Mouse (Mus musculus) left cerebral cortex, adult 9 months (tissue): Measurements from ENCODE around the gene Wnt9a.

Experiments
- DNase-seq, 2 experiments: peaks; one replicate each; pipeline ENCODE4 v3.0.0; 2022; ENCODE audit warnings: low spot score in 2 of 2

The Wnt9a gene

DNA sequence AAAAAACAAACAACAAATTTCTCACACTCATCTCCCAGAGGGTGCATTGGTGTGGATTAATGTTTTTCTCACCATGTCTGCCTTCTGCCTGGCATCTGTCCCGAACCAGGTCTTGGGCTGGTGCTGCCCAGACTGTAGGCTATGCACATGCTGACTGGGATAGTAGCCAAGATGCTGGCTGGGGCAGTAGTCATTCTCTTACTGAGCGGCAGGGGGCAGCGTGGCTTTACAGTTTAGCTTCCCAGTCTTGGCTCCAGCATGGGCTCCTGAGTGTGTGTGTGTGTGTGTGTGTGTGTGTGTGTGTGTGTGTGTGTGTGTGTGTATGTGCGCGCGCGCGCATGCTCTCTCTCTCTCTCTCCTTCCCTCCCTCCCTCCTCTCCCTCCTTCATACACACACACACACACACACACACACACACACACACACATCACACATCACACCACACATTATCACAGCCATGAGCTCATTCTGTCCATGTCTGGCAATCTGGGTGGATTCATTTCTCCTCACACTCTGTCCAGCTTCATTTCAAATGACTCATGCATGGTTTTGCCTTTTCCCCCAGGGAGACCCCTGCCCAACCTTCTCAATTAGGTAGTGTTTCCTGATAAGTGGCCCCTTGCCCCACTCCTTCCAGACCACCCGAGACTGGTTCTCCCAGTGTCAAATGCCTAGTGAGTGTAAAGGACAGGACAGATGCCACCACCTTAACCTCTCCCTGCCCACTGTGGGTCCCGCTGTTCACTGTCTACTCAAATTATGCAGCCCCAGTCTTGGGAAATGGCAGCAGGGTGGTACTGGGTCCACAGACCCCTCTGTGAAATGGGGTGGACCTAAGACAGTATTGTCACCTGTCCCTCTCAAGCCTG, 3.8 kb upstream of the Wnt9a start:
- DNase-seq = peak; percentile 65 to 89

DNA sequence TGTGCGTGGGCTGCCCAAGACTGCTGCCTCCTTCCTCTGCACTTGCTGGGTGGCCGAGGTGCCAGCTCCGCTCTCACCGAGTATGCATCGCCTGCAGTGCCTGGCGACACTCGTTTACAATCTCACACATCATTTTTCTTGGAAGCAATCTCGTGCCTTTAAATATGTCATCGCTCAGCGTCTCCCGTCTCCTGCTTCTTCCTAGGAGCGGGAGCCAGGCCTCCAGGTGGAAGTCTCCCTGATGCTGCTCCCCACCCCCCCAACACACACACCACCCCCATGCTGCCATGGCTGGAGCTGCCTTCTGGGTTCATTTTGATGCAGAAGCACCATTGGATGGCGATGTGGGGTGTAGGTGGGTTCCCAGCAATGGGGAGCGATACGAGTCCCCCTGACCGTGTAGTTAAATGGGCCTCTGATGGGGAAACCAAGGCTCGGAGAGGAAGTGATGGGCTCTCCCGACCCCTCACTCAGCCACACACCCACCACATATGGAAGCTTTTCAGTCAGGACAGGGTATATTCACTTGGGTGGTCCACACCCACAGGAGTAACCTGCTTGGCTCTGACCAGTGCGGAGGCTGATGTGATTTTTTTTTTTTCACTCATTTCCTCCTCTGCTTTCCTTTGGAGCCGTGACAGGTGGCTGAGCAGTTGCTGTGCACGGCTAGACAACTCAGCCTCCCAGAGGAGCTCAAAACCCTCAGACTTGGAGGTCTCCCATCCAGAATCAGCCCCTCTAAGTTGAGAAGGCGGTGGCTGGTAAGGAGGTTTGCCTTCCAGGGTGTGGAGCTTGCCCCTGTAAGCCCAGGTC, 1.5 kb upstream of the Wnt9a start:
- DNase-seq = peak in 1 of 2 experiments; percentile 78

DNA sequence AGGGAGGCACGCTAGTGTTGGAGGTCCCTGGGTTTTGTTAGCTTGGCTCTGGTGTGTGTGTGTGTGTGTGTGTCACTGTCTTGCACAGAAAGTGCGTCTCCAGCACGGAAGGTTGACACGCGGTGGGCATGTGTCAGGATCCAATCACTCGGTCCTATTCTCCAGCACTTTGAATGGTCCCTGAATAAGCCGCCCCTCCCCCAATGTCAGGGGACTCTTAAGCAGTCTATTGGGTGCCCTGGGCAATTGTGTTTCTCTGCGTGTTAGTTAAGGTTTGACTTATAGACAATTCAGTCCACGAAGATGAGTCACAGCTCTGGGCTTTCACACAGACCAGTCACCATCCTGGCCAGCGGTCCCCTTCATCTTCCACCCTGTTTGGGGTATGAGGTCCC, 910 bp upstream of the Wnt9a start:
- DNase-seq = no peak

DNA sequence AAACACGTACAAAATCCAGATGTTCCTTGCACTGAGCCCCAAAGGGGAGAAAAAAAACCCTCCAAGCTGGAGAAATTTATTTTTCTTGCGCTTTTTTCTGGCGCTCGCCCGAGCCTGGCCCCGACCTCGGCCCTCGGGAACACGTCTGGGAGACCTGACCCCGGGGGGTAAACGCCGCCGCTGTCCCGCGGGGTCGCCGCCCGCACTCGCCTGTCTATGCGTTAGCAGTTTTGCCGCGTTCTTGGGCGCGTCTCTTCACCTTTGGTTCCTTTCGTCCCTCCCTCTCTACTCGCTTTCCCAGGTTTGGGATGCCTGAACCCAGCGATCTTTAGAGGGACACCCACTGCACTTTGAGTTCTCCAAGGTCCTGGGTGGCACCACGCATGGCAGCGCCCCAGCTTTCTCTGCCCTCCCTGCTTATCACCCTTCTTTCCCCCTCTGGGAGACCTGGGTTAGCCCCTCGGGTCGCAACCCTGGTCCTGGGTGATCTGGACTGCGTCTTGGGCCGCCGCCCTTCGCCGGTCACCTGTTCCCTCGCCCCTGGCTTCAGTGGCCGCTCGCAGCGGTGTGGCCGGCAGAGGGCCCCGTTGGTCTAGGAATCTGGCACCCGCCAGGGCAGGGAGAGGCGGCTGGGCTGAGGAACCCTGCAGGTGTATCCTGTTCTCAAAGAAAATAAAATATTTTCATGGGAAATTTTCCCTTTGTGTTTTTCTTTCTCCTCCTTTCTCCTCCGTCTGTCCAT, 865 bp downstream of the Wnt9a start:
- DNase-seq = peak in 1 of 2 experiments; percentile 77

DNA sequence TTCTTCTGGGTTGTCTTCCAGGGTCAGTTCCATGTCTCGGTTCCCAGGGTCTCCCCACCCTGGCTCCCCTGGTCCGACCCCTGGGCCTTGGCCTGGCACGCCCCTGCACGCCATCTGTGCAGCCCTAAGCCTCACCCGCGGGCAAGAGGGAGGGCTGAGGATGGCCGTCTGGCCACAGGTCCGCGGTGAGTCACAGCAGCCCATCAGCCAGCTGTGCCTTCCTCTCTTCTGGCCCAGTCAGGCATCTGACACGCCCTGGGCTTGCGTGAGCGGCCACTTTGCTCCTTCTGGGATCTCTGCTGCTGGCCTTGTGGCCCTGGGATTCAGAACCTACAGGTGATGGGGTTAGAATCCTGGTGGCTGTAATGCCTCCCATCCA, 1.4 kb downstream of the Wnt9a start:
- no peak for DNase-seq

DNA sequence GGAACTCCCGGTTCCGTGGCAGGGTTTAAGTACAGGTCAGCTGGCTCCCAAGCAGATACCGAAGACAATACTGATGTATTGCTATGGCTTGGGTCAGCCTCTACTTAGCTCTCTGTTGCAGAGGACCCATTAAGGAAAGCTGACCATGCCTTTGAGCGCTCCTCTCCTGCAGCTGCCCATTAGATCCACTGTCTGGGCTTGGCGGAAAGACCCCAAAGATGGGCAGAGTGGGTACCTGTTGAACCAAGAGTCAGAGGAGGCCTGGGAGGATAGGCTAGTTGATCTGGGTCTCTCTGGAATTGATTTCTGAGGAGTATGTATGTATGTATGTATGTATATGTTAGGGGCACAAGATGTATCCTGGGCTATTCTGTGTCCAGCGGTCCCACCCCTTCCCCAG, 1.9 kb downstream of the Wnt9a start:
- no peak for DNase-seq

DNA sequence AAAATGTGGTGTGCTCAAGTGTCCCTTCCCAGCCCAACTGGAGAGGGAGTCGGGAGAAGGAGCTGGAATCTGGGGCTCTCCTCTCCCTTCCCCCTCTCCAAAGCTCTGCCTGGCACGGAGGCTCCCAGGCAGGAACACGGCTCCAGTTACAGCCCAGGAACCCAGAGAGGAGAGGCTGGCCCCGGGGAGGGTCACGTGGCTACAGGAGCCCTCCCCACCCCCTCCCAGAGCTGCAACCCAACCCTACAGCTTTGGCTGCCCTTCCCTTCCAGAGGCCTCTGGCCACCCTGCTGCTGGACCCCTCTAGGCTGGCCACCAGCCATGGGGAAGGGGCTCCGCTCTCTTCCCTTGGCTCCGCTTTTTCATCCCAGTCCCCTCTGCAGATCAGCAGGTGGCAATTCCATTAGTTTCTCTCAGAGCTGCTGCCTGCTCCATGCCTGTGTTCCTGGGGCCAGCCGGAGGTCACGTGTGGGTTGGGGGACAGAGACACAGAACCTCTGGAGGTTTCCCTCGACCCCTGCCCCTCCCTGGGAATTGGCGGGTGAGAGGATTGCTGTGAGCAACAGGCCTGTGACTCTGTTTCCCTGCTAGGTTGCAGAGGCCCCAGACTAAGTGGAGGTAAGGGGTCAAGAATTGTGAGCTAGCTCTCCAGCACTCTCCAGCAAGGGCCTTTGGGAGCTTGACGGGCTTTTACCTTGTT, 2.5 kb downstream of the Wnt9a start:
- DNase-seq = no peak

DNA sequence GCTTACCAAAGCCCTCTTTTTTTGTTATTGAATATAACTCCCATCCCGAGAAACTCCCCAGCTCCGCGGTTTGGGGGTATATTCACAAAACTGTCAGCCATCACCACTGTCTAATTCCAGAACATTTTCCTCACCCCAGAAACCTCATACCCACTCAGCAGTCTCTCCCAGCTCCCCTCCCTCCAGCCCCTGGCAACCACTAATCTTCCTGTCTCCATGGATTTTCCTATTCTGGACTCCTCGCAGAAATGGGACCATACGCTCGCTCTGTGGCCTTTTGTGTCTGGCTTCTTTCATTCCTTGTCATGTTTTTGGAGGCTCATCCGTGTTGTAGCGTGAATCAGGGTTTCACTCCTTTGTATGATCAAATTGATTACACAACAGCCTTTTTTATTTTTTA, 3.2 kb downstream of the Wnt9a start:
- DNase-seq = no peak

DNA sequence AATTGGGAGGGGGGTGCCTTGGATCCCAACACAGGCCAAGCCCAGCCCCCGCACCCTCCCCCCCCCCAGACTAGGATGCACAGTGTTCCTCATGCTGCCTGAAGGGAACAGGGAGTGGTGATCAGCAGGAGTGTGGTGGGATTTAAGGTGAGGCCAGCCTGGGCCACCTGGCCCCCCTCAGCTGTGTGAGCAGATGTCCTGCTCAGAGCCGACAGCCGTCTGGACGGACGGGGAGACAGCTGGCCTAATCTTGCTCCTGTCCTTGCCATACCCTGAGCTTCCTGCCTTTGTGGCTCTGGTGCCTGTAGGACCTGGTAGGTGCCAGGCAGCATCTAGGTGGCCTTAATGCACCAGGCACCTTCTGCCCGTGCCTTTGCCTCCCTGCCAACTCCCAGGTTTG, 5.3 kb downstream of the Wnt9a start:
- no peak for DNase-seq

DNA sequence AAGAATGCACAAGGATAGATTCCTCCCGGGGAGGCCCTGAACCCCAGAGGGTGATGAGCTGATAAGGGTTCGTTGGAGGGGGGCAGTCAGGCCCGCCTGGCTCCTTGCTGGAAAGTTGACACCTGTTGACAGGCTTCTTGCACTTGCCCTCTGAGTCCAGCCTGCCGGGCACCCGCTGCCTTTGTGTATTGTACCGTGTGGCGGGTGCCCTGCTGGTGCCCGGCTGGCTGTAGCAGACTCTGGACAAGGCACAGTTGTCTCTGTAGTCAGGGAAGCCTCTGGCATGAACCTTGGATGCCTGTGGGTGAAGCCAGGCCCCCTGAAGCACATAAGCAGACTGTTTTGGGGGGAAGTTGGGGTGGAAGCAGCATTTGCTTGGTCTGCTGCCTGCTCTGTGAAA, 5.8 kb downstream of the Wnt9a start:
- DNase-seq = no peak

DNA sequence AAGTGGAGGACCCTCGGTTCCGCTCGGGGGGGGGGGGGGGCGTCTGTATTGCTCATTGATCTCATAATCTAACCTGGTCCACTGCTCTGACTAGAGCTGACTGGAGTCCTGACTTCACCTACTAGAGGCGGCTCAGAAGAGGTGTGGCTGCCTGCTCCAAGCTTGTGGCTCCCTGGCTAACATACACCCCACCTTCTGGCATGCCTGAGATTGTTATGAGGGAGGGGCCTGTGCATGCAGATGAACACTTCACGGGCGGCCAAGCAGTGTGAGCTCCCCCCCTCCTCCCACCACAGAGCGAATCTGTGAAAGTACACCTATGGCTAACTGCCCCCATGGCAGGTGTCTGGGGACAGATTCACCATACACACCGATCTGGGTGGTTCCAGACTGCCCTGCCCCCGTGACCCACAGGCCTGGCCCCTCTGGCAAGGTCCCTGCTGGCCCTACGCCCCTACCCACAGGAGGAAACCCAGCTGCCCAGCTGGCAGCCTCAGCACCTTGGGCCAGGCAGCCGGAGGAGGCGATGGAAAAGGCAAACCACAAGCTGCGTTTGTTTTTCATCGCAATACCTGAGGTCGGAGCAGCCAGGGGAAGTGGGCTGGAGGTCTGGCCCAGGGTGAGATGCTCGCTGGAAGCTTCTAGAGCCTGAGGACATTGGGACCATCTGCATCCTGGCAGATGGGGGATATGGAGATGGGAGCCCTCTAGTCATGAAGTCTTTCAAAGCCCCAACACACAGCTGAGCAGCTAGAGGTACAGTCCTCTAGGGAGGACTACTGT, 6.5 kb downstream of the Wnt9a start:
- no peak for DNase-seq

DNA sequence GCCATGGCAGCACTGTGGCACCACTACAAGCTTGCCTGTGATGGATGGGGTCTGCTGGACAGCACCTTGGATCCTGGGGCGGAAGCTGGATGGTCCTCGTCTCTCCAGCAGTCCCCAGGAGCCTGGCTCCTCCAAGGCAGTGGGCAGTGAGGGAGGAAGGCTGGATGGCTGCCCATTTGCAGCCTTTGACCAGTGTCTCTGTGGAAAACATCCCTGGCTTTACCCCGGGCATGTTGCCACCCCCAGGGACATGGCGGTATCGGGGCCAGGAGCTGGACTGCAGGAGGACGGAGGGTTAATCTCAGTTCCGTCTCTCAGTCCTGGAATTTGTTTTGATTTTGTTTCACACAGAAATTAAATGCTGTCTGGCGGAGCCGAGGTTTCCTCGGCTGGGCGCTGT, 7.2 kb downstream of the Wnt9a start:
- no peak for DNase-seq

DNA sequence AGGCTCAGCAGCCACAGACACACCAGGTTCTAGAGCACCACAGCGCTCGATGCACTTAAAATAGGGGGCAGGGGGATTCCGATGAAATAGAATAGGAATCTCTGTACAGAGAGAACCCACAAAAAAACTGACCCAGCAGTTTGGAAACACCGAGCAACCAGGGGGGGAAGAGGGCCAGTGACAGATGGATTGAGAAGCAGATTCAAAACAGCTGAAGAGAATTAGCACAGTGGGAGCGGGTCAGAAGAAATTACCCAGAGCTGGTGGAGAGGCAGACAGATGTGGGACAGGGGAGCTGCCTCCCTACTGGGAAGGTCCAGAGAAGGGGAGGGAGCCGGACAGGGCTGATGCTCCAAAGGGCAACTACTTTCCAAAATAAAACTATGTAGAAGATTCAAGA, 9.8 kb downstream of the Wnt9a start:
- no peak for DNase-seq

DNA sequence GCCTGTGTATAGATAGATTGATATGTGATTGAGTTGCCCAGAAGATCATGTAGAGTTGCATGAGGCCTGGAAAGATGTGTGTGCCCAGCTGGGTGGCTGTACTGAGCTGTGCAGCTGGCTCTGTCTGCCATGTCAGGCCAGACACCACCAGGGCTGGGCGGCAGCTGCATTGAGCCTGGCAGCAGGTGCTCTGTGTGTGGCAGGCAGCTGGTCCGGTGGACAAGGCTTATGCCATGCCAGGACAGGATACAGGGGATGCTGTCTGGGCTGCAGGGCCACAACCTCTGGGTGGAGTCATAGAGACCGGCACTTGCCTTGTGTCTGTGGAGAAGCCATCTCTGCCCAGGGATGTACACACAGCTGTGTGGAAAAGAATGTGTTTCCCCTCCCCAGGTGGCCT, 16.3 kb downstream of the Wnt9a start:
- no peak for DNase-seq

DNA sequence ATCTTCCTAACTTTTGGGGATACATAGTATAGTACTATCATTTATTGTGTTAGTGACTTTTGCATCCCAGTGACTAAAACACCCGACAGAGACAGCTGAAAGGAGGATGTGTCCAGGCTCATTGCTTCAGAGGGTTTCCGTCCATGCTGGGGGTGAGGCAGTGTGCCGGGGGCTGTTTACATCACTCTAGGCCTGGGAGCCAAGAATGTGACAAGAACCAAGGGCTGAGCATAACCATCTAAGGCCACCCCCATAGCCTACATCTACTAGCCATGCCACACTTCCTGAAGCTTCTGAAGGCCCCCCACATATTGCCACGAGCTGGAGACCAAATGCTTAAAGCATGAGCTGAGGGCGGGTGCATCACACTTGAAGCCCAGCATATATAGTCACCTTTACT, 18.0 kb downstream of the Wnt9a start:
- no peak for DNase-seq

DNA sequence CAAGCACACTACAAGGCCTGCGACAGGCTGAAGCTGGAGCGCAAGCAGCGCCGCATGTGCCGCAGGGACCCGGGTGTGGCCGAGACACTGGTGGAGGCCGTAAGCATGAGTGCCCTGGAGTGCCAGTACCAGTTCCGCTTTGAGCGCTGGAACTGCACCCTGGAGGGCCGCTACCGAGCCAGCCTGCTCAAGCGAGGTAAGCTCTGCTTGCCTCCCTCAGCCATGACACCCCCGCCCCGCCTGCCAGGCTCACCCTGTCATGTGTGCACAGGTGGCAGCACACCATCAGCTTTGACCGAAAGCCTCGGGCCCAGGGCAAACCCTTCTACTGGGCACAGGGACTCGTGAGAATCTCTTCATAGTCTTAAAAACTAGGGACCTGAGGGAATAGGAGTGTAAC, 20.9 kb downstream of the Wnt9a start:
- DNase-seq = no peak

DNA sequence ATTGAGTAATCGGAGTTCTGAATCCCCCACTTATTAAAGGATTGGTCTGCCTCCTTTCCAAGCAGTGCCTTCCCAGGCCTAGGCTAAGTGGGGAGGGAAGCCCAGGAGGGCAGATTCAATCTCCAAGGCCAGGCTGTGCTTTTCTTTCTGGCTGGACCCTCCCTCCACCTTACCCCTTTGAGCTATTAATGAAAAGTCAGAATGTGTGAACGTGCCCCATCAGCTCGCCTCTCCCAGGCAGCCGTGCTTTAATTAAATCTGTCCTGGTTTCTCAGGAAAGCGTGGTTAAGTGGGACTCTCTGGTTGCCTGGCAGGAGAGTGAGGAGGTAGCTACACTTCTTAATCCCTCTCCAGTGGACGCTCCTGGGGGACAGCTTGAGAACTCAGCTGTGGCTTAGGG, 22.9 kb downstream of the Wnt9a start:
- no peak for DNase-seq

DNA sequence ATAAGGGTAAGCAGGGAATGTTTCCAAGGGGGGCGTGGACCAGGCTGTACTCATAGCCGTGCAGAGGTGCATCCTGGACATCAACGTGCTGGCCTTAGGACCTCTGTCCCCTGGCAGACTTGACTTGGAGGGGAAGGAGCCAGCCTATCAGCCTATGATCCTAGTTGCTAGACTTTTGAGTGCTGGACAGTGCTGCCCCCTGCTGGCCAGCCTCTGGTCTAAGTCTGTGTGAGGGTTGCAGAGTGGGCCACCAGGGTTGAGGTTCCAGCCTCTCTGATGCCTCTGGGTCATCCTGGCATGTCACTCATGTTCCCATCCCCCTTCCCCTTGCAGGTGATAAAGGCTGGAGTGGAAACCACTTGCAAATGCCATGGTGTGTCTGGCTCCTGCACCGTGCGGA, 23.8 kb downstream of the Wnt9a start:
- DNase-seq = peak in 1 of 2 experiments; percentile 66

DNA sequence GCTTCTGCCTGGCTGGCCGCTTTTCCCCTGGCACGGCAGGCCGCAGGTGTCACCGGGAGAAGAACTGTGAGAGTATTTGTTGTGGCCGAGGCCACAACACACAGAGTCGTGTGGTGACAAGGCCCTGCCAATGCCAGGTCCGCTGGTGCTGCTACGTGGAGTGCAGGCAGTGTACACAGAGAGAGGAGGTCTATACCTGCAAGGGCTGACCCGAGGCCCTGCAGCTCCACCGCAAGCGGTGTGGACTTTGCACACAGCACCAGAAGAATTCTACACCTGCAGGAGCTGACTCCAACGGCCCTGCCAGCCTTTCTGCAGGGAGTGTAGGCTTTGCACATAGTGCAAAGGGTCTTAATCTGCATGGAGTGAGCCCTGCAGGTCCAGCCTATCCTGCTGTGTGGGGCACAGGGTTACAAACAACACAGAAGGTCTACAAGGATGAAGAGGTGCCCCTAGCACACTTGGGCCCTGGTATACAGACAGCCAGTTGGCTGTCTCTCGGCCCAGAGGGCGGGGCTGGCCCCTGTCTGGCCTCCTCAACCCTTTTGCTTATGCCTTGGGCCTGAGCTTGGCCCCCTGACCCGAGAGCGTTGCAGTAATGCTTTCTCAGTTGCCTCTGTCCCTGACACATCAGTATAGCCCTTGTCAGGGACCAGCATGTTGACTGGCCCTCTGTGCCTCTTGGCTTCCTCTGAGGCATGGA, 24.6 kb downstream of the Wnt9a start:
- DNase-seq = no peak

DNA sequence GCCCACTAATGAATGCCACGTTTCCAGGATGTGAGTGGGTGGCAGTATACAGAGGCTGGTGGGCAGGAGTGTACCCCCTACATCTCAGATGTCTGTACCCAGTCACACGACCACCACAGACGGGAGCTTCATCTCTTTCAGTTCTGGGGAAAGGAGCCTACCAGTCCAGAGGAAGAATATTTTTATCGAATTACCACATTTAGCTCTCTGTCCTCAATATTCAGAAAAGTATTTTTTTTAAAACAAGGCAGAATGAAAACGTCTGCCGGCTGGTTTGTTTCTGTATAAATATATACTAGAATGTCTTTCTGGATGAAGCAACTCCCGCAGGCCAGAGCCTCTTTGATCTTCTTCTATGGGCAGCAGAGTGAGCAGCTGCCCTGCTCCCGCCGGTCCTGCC, 26.2 kb downstream of the Wnt9a start:
- DNase-seq = no peak
